Mouse (Mus musculus): ENCODE data around the gene Ctsa. TPM values are rescaled to one million over a fixed set of nuclear protein-coding genes. Genes with fewer than 3 reads are reported as not detected.

Gene Ctsa
- total and polyA plus RNA-seq, 3 experiments: 19.9 to 45.5 (median 27.0) TPM

GRCm38 (mm10) chr2:164886617-164887016, 53.9 kb downstream of the Ctsa start:
- Histone ChIP-seq H3K79me2 (replicated peaks; ENCODE audit: control insufficient read depth, extremely low read depth, insufficient read depth, poor library complexity, severe bottlenecking) (peaks cover 2% of the 10 kb centered on the region; the same call in 1 of the 2 replicates), H3K36me3 (replicated peaks in 1 of 2; ENCODE audit: control insufficient read depth in 1 of 2, insufficient read depth in 1 of 2, low read length in 1 of 2) (peaks cover 83 to 88% of the 10 kb centered on the region in 2 experiments), H3K4me1 (ENCODE audit: control insufficient read depth in 1 of 2, insufficient read depth in 2 of 2) (peaks cover 4 to 16% of the 10 kb centered on the region in 2 experiments), H3K4me3 (replicated peaks in 1 of 3; ENCODE audit: low read depth in 2 of 3, low read length in 2 of 3, poor library complexity in 1 of 3) (no peak overlapping the region), H3K27me3 (replicated peaks) (no peaks in the 10 kb centered on the region), H3K27ac (ENCODE audit: insufficient read depth, low read depth) (no peak overlapping the region), H3K9ac (ENCODE audit: insufficient read depth, low read depth) (no peak overlapping the region), H3K4me2 (ENCODE audit: insufficient read depth, low read depth, poor library complexity, severe bottlenecking) (no peak overlapping the region), H3K9me3 (replicated peaks; ENCODE audit: low read length) (no peaks in the 10 kb centered on the region)
- dilution Hi-C loops (cut with MboI; ENCODE audit: extremely low pct_ligation_motif_present, extremely low pct_unique_long_range_greater_than_20kb, low sequenced_read_pairs) (no loop called here), in situ Hi-C loops (cut with MboI; ENCODE audit: low pct_ligation_motif_present, low pct_unique_long_range_greater_than_20kb, low sequenced_read_pairs) (no loop called here)
- TF ChIP-seq RCOR1 (conservative IDR thresholded peaks at IDR 0.05; ENCODE audit: low read depth, low read length) (no peak), ZC3H11A (IDR thresholded peaks at IDR 0.05; ENCODE audit: low read depth, low read length) (no peak), HCFC1 (IDR thresholded peaks at IDR 0.05; ENCODE audit: low read depth, low read length) (no peak), MAX (IDR thresholded peaks at IDR 0.05; ENCODE audit: low read length) (no peak), KAT2A (IDR thresholded peaks at IDR 0.05; ENCODE audit: insufficient replicate concordance, low read length) (no peak), JUN (IDR thresholded peaks at IDR 0.05; ENCODE audit: insufficient read depth, low read depth, low read length) (no peak), ZNF384 (IDR thresholded peaks at IDR 0.05; ENCODE audit: low read depth, low read length) (no peak)
- no peak for DNase-seq (ENCODE audit: extremely low read depth)

GRCm38 (mm10) chr2:164888996-164889395, 56.3 kb downstream of the Ctsa start:
- Histone ChIP-seq H3K9ac (ENCODE audit: insufficient read depth, low read depth) (no peak overlapping the region), H3K4me2 (ENCODE audit: insufficient read depth, low read depth, poor library complexity, severe bottlenecking) (no peak overlapping the region), H3K36me3 (replicated peaks in 1 of 2; ENCODE audit: control insufficient read depth in 1 of 2, insufficient read depth in 1 of 2, low read length in 1 of 2) (peaks cover 98 to 99% of the 10 kb centered on the region in 2 experiments), H3K4me3 (replicated peaks in 1 of 3; ENCODE audit: low read depth in 2 of 3, low read length in 2 of 3, poor library complexity in 1 of 3) (no peak overlapping the region), H3K27me3 (replicated peaks) (no peaks in the 10 kb centered on the region), H3K27ac (ENCODE audit: insufficient read depth, low read depth) (no peak overlapping the region), H3K79me2 (replicated peaks; ENCODE audit: control insufficient read depth, extremely low read depth, insufficient read depth, poor library complexity, severe bottlenecking) (no peaks in the 10 kb centered on the region), H3K9me3 (replicated peaks; ENCODE audit: low read length) (no peaks in the 10 kb centered on the region), H3K4me1 (ENCODE audit: control insufficient read depth in 1 of 2, insufficient read depth in 2 of 2) (no peaks in the 10 kb centered on the region)
- in situ Hi-C loops (cut with MboI; ENCODE audit: low pct_ligation_motif_present, low pct_unique_long_range_greater_than_20kb, low sequenced_read_pairs): no loop called here
- dilution Hi-C loops (cut with MboI; ENCODE audit: extremely low pct_ligation_motif_present, extremely low pct_unique_long_range_greater_than_20kb, low sequenced_read_pairs): no loop called here
- no peak for DNase-seq (ENCODE audit: extremely low read depth)
- TF ChIP-seq BHLHE40 (IDR thresholded peaks at IDR 0.05; ENCODE audit: low read depth, low read length) (no peak), JUN (IDR thresholded peaks at IDR 0.05; ENCODE audit: insufficient read depth, low read depth, low read length) (no peak)

- Histone ChIP-seq H3K9ac (ENCODE audit: insufficient read depth, low read depth) (no peak overlapping the region), H3K79me2 (replicated peaks; ENCODE audit: control insufficient read depth, extremely low read depth, insufficient read depth, poor library complexity, severe bottlenecking) (no peaks in the 10 kb centered on the region), H3K9me3 (replicated peaks; ENCODE audit: low read length) (no peaks in the 10 kb centered on the region), H3K4me2 (ENCODE audit: insufficient read depth, low read depth, poor library complexity, severe bottlenecking) (no peak overlapping the region), H3K4me1 (ENCODE audit: control insufficient read depth in 1 of 2, insufficient read depth in 2 of 2) (no peaks in the 10 kb centered on the region), H3K36me3 (replicated peaks in 1 of 2; ENCODE audit: control insufficient read depth in 1 of 2, insufficient read depth in 1 of 2, low read length in 1 of 2) (peaks cover 100% of the 10 kb centered on the region in 2 experiments), H3K27me3 (replicated peaks) (no peaks in the 10 kb centered on the region), H3K4me3 (replicated peaks in 1 of 3; ENCODE audit: low read depth in 2 of 3, low read length in 2 of 3, poor library complexity in 1 of 3) (no peak overlapping the region), H3K27ac (ENCODE audit: insufficient read depth, low read depth) (no peak overlapping the region)
- TF ChIP-seq GABPA (IDR thresholded peaks at IDR 0.05; ENCODE audit: insufficient replicate concordance, low read depth, low read length): no peak
- TF ChIP-seq KAT2A (IDR thresholded peaks at IDR 0.05; ENCODE audit: insufficient replicate concordance, low read length): no peak
- no peak for TF ChIP-seq MXI1 (IDR thresholded peaks at IDR 0.05; ENCODE audit: low read depth, low read length)
- no peak for TF ChIP-seq RCOR1 (conservative IDR thresholded peaks at IDR 0.05; ENCODE audit: low read depth, low read length)
- no peak for TF ChIP-seq IRF4 (IDR thresholded peaks at IDR 0.05; ENCODE audit: low read depth, low read length)
- TF ChIP-seq BHLHE40 (IDR thresholded peaks at IDR 0.05; ENCODE audit: low read depth, low read length): no peak
- no peak for TF ChIP-seq NRF1 (IDR thresholded peaks at IDR 0.05; ENCODE audit: low read depth, low read length)
- TF ChIP-seq USF2 (conservative IDR thresholded peaks at IDR 0.05; ENCODE audit: low read depth, low read length): no peak
- no peak for TF ChIP-seq SIN3A (IDR thresholded peaks at IDR 0.05; ENCODE audit: low read length)
- TF ChIP-seq PAX5 (IDR thresholded peaks at IDR 0.05; ENCODE audit: low read length): no peak
- TF ChIP-seq JUND (conservative IDR thresholded peaks at IDR 0.05; ENCODE audit: low read depth, low read length): no peak
- no peak for TF ChIP-seq HCFC1 (IDR thresholded peaks at IDR 0.05; ENCODE audit: low read depth, low read length)
- TF ChIP-seq SMC3 (IDR thresholded peaks at IDR 0.05; ENCODE audit: low read depth, low read length): no peak
- TF ChIP-seq MYC (IDR thresholded peaks at IDR 0.05; ENCODE audit: low read depth, low read length): no peak
- TF ChIP-seq POLR2A (IDR thresholded peaks at IDR 0.05; ENCODE audit: low read depth, low read length): no peak
- no peak for DNase-seq (ENCODE audit: extremely low read depth)
- in situ Hi-C loops (cut with MboI; ENCODE audit: low pct_ligation_motif_present, low pct_unique_long_range_greater_than_20kb, low sequenced_read_pairs) (no loop called here), dilution Hi-C loops (cut with MboI; ENCODE audit: extremely low pct_ligation_motif_present, extremely low pct_unique_long_range_greater_than_20kb, low sequenced_read_pairs) (no loop called here)
These were observed 57.3 kb downstream of the Ctsa start for GRCm38 (mm10) chr2:164889960-164890359.
